Comparison of ENCODE assay signal across 24 mouse cellular contexts in the genomic region with DNA sequence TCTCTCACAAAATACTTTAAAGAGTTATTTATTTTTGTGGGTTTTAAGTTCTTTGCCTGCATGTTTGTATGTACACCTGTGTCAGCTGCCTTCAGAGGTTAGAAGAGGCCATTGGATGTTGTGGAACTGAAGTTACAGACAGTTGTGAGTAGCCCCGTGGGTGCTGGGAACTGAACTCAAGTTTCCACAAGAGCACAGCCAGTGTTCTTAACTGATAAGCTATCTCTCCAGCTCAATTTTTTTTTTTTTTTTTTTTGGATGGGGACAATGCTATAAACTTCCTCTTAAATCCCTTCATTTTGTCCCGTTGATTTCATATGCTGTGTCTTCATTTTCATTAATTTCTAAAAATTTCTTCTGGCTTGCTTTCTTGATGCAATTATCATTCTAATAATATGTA. TPM values are rescaled to one million over a fixed set of nuclear protein-coding genes. Genes with fewer than 3 reads are reported as not detected.
DNase-seq lines count a peak whose midpoint lies in the region; ATAC-seq and TF ChIP-seq lines count a peak whose summit lies in the region.
"Had no signal": no experiment of that assay in that cellular context is flagged by ENCODE, and none has a peak within 500 bp of the region (broad histone marks: within the 10 kb centered on the region; RNA-seq: fewer than 3 reads in every experiment).

No protein-coding gene starts in this region.

- H3K4me1 ChIP-seq in heart, postnatal 0 days (ENCODE audit: control insufficient read depth, insufficient read depth): no peaks in the 10 kb centered on the region
- H3K4me1 ChIP-seq in ES-E14 (ENCODE audit: control insufficient read depth in 2 of 2, insufficient read depth in 2 of 2, low read length in 2 of 2, poor library complexity in 1 of 2) (peaks cover 0 to 5% of the 10 kb centered on the region in 2 experiments; a peak in 2 of 4 replicates), MEL (ENCODE audit: control insufficient read depth in 1 of 2, insufficient read depth in 2 of 2, low read length in 2 of 2) (peaks cover 0 to 6% of the 10 kb centered on the region in 2 experiments)
- H3K4me1 ChIP-seq: embryonic facial prominence, embryonic 15.5 days; forebrain, embryonic 12.5 days had no signal

- H3K9ac ChIP-seq in heart, postnatal 0 days (replicated peaks; ENCODE audit: low read depth, low read length): no peak overlapping the region
- H3K9ac ChIP-seq in ES-E14 (ENCODE audit: insufficient read depth, low read depth, low read length, poor library complexity, severe bottlenecking) (no peak overlapping the region), MEL (ENCODE audit: control insufficient read depth, low read depth, low read length, poor library complexity, severe bottlenecking) (no peak overlapping the region)
- H3K9ac ChIP-seq: embryonic facial prominence, embryonic 13.5 days; embryonic facial prominence, embryonic 15.5 days; forebrain, embryonic 12.5 days had no signal

- TF ChIP-seq EP300 in heart, postnatal 0 days (IDR thresholded peaks at IDR 0.05; ENCODE audit: low read depth): no peak
- peak; percentile 85 to 90 for TF ChIP-seq EP300 in MEL (IDR thresholded peaks at IDR 0.05; ENCODE audit: low read depth in 1 of 2, low read length in 2 of 2)

- H3K79me2 ChIP-seq in MEL (ENCODE audit: control insufficient read depth, insufficient read depth, low read length, poor library complexity): peaks cover 26% of the 10 kb centered on the region

- 80% methylated on average over 2 of the region's 2 CpGs for WGBS in heart, postnatal 0 days

- TF ChIP-seq POLR2A in MEL (IDR thresholded peaks at IDR 0.05; ENCODE audit: control insufficient read depth in 1 of 2, insufficient read depth in 1 of 2, low read depth in 1 of 2, low read length in 2 of 2, poor library complexity in 1 of 2): no peak

- H3K9me3 ChIP-seq in heart, postnatal 0 days (replicated peaks; ENCODE audit: control insufficient read depth, low read length): no peaks in the 10 kb centered on the region
- H3K9me3 ChIP-seq in ES-E14 (ENCODE audit: control insufficient read depth, insufficient read depth, low read depth, low read length): no peaks in the 10 kb centered on the region
- no peaks in the 10 kb centered on the region for H3K9me3 ChIP-seq in MEL (replicated peaks; ENCODE audit: insufficient read depth, low read length)
- H3K9me3 ChIP-seq: embryonic facial prominence, embryonic 13.5 days; embryonic facial prominence, embryonic 15.5 days; forebrain, embryonic 12.5 days had no signal

- no peak for ATAC-seq in heart, postnatal 0 days (ENCODE audit: insufficient read depth, low read depth)
- ATAC-seq: forebrain, embryonic 14.5 days; forebrain, embryonic 16.5 days had no signal

- H3K27ac ChIP-seq in heart, postnatal 0 days (ENCODE audit: low read depth): peak overlapping the region; percentile 85
- H3K27ac ChIP-seq in ES-E14 (ENCODE audit: insufficient read depth, low read depth, low read length, poor library complexity, severe bottlenecking): no peak overlapping the region
- H3K27ac ChIP-seq in MEL (ENCODE audit: control insufficient read depth, low read depth, low read length): peak overlapping the region; percentile 29
- H3K27ac ChIP-seq: embryonic facial prominence, embryonic 13.5 days; embryonic facial prominence, embryonic 15.5 days; forebrain, embryonic 10.5 days; forebrain, embryonic 12.5 days had no signal

- no peak for TF ChIP-seq RAD21 in MEL (IDR thresholded peaks at IDR 0.05; ENCODE audit: low read depth, low read length)

- in situ Hi-C loops in ES-E14 (cut with MboI; ENCODE audit: low sequenced_read_pairs in 2 of 2, unreplicated experiment in 2 of 2): no loop called here

- H3K4me2 ChIP-seq in heart, postnatal 0 days (ENCODE audit: low read depth, low read length): no peak overlapping the region
- H3K4me2 ChIP-seq: embryonic facial prominence, embryonic 13.5 days; embryonic facial prominence, embryonic 15.5 days; forebrain, embryonic 12.5 days had no signal

- TF ChIP-seq CTCF in heart, postnatal 0 days (IDR thresholded peaks at IDR 0.05; ENCODE audit: low read depth): no peak
- TF ChIP-seq CTCF in MEL (IDR thresholded peaks at IDR 0.05 in 2 of 3, conservative IDR thresholded peaks at IDR 0.05 in 1 of 3; ENCODE audit: control insufficient read depth in 1 of 3, insufficient read depth in 1 of 3, low read depth in 2 of 3, low read length in 3 of 3, poor library complexity in 1 of 3, severe bottlenecking in 1 of 3): no peak

- intact Hi-C loops in heart, postnatal 36 days (cut with DNase I): no loop called here
- intact Hi-C loops in left cerebral cortex, postnatal 14 days (cut with DNase I): loop anchor here (5.0 kb wide), 1 partner anchor 36 kb away; the partner anchor contains the start of gene Mosmo

- H3K27me3 ChIP-seq in heart, postnatal 0 days (ENCODE audit: control insufficient read depth, insufficient read depth, low read length): no peaks in the 10 kb centered on the region
- H3K27me3 ChIP-seq in MEL (ENCODE audit: control insufficient read depth in 1 of 2, insufficient read depth in 2 of 2, low read length in 2 of 2): no peaks in the 10 kb centered on the region
- H3K27me3 ChIP-seq: embryonic facial prominence, embryonic 13.5 days; embryonic facial prominence, embryonic 15.5 days; forebrain, embryonic 12.5 days had no signal

- H3K36me3 ChIP-seq in heart, postnatal 0 days (replicated peaks; ENCODE audit: control insufficient read depth, insufficient read depth, low read length): no peaks in the 10 kb centered on the region
- H3K36me3 ChIP-seq in ES-E14 (ENCODE audit: control insufficient read depth, insufficient read depth, low read length, poor library complexity, severe bottlenecking) (no peaks in the 10 kb centered on the region), MEL (ENCODE audit: control insufficient read depth in 1 of 2, insufficient read depth in 2 of 2, low read length in 2 of 2) (peaks cover 2 to 28% of the 10 kb centered on the region in 2 experiments; a peak in 3 of 4 replicates)
- H3K36me3 ChIP-seq: embryonic facial prominence, embryonic 15.5 days; forebrain, embryonic 12.5 days had no signal

- no peak for DNase-seq in heart, postnatal 0 days (ENCODE audit: low spot score)
- no peak for DNase-seq in heart, postnatal 36 days
- DNase-seq in ES-E14 (ENCODE audit: low read depth, low spot score) (no peak), MEL (ENCODE audit: low read depth, low spot score) (peak; percentile 75)
- DNase-seq in left cerebral cortex, postnatal 14 days (ENCODE audit: low spot score in 2 of 2): no peak
- DNase-seq in cerebellum, adult 11-12 months: no peak
- DNase-seq: adrenal gland, adult 2 months; adrenal gland, postnatal 10 days; adrenal gland, postnatal 25 days; cerebellum, adult 11 months; cerebellum, adult 2 months; cerebellum, adult 9-10 months; cerebellum, postnatal 10 days; cerebellum, postnatal 25 days; embryo, embryonic 11 days had no signal

- H3K4me3 ChIP-seq in heart, postnatal 0 days (ENCODE audit: low read depth, low read length): no peak overlapping the region
- H3K4me3 ChIP-seq in ES-E14 (ENCODE audit: insufficient read depth in 1 of 2, low read depth in 1 of 2, low read length in 2 of 2, poor library complexity in 1 of 2, severe bottlenecking in 1 of 2) (peak overlapping the region in 1 of 2 experiments; percentile 59; a peak in 3 of 4 replicates), MEL (ENCODE audit: control insufficient read depth in 1 of 2, insufficient read depth in 1 of 2, low read depth in 2 of 2, low read length in 2 of 2) (no peak overlapping the region)
- H3K4me3 ChIP-seq: embryonic facial prominence, embryonic 13.5 days; embryonic facial prominence, embryonic 15.5 days; erythroblast, embryonic 14.5 days; forebrain, embryonic 10.5 days; forebrain, embryonic 12.5 days had no signal

TF ChIP-seq in ES-E14, 5 proteins besides CTCF, POLR2A, EP300 and RAD21:
- TF ChIP-seq ZNF384 (IDR thresholded peaks at IDR 0.05; ENCODE audit: low read depth, low read length) (peak; percentile 47; the same call in 1 of the 2 replicates), CHD2 (IDR thresholded peaks at IDR 0.05; ENCODE audit: low read depth, low read length) (no peak)
TF ChIP-seq in ES-E14: peak in this region for 1.

TF ChIP-seq in MEL, 35 proteins besides CTCF, POLR2A, EP300 and RAD21 (continues in another document):
- peak; percentile 89 for TF ChIP-seq TCF12 (IDR thresholded peaks at IDR 0.05; ENCODE audit: low read depth, low read length)
- TF ChIP-seq MAFK (IDR thresholded peaks at IDR 0.05; ENCODE audit: borderline replicate concordance, low read depth, low read length): no peak
- peak; percentile 71 for TF ChIP-seq TAL1 (IDR thresholded peaks at IDR 0.05; ENCODE audit: low read length)
- peak; percentile 63 for TF ChIP-seq ETS1 (IDR thresholded peaks at IDR 0.05; ENCODE audit: low read depth, low read length)
- TF ChIP-seq MEF2A (IDR thresholded peaks at IDR 0.05; ENCODE audit: extremely low read depth, insufficient replicate concordance, low read depth, low read length, poor library complexity, severe bottlenecking): no peak
- no peak for TF ChIP-seq POLR2AphosphoS2 (IDR thresholded peaks at IDR 0.05; ENCODE audit: low read length)

RNA-seq across cellular contexts. Expression of gene Vwa3a, which starts 25.9 kb away (rescaled TPM):
- total RNA-seq in heart, postnatal 0 days (2014; rRNA removed; ENCODE audit: low replicate concordance): 0.04 and 2.2 TPM in 2 replicates
- polyA plus RNA-seq in heart, postnatal 0 days (2015; fragmentation: Nextera tagmentation; extraction: Ambion mirVana): 0.85 and 1.1 TPM in 2 replicates
- 1 to 10 TPM; 2.9 to 5.7 TPM for total RNA-seq in heart, postnatal 36 days (2021)
- total RNA-seq in ES-E14 (2012; rRNA removed) (0.16 and 0.18 TPM in 2 replicates), MEL (2012; rRNA removed) (not detected in 2 replicates)
- not detected for polyA plus RNA-seq in MEL (2012; ENCODE audit: insufficient read depth in 1 of 2, insufficient read length in 2 of 2, low read depth in 1 of 2, low replicate concordance in 2 of 2, missing spikeins in 1 of 2)
- total RNA-seq in left cerebral cortex, postnatal 14 days (2021): 10 to 100 TPM; 14.1 to 20.5 TPM
- total RNA-seq: common myeloid progenitor, adult 5-6 weeks had no signal

RNA-seq across cellular contexts. Expression of gene Mosmo, which starts 35.8 kb away (rescaled TPM):
- 17.4 and 51.1 TPM in 2 replicates for total RNA-seq in heart, postnatal 0 days (2014; rRNA removed; ENCODE audit: low replicate concordance)
- 9.9 and 11.7 TPM in 2 replicates for polyA plus RNA-seq in heart, postnatal 0 days (2015; fragmentation: Nextera tagmentation; extraction: Ambion mirVana)
- total RNA-seq in heart, postnatal 36 days (2021): 10 to 100 TPM; 31.4 to 36.2 TPM
- total RNA-seq in ES-E14 (2012; rRNA removed): 21.6 and 22.1 TPM in 2 replicates
- 18.6 and 20.0 TPM in 2 replicates for total RNA-seq in MEL (2012; rRNA removed)
- 10 to 100 TPM; 23.5 to 30.0 TPM for polyA plus RNA-seq in MEL (2012; ENCODE audit: insufficient read depth in 1 of 2, insufficient read length in 2 of 2, low read depth in 1 of 2, low replicate concordance in 2 of 2, missing spikeins in 1 of 2)
- total RNA-seq in left cerebral cortex, postnatal 14 days (2021): 10 to 100 TPM; 65.4 to 67.4 TPM

RNA-seq across cellular contexts. Expression of gene Pdzd9, which starts 43.1 kb away (rescaled TPM):
- not detected in 2 replicates for total RNA-seq in heart, postnatal 0 days (2014; rRNA removed; ENCODE audit: low replicate concordance)
- polyA plus RNA-seq in heart, postnatal 0 days (2015; fragmentation: Nextera tagmentation; extraction: Ambion mirVana): 0.37 and 0.44 TPM in 2 replicates
- total RNA-seq in heart, postnatal 36 days (2021): not detected
- total RNA-seq in ES-E14 (2012; rRNA removed): 0.26 and 0.58 TPM in 2 replicates
- 0.92 TPM in 2 replicates for total RNA-seq in MEL (2012; rRNA removed)
- under 1 TPM in 1 of 2 experiments, not detected in 1; 0.31 TPM for polyA plus RNA-seq in MEL (2012; ENCODE audit: insufficient read depth in 1 of 2, insufficient read length in 2 of 2, low read depth in 1 of 2, low replicate concordance in 2 of 2, missing spikeins in 1 of 2)
- total RNA-seq in left cerebral cortex, postnatal 14 days (2021): under 1 TPM in 1 of 2 experiments, not detected in 1; 0.29 TPM
- total RNA-seq: adrenal gland, adult 2 months; adrenal gland, postnatal 10 days; adrenal gland, postnatal 25 days; adrenal gland, postnatal 4 days had no signal
- polyA plus RNA-seq: adrenal gland, adult 2 months; cerebellum, adult 2 months; erythroblast, embryonic 14.5 days had no signal
